19 mouse cellular contexts compared by ENCODE assay signal in genomic region chr17:74808330-74808729, GRCm38 (mm10).
A peak's percentile ranks its signal among the peaks of the same experiment; 100 is the strongest.
DNase-seq lines count a peak whose midpoint lies in the region; ATAC-seq and TF ChIP-seq lines count a peak whose summit lies in the region.
"Had no signal": no experiment of that assay in that cellular context is flagged by ENCODE, and none has a peak within 500 bp of the region (broad histone marks: within the 10 kb centered on the region; RNA-seq: fewer than 3 reads in every experiment).

No protein-coding gene starts in this region.

- peaks cover 14% of the 10 kb centered on the region for H3K4me1 ChIP-seq in limb, embryonic 12.5 days (replicated peaks)
- H3K4me1 ChIP-seq in limb, embryonic 10.5 days = peaks cover 9% of the 10 kb centered on the region
- peaks cover 18 to 60% of the 10 kb centered on the region in 2 experiments for H3K4me1 ChIP-seq in CH12.LX (ENCODE audit: control insufficient read depth in 1 of 2, insufficient read depth in 2 of 2)
- H3K4me1 ChIP-seq in lung, adult 2 months (ENCODE audit: control insufficient read depth, insufficient read depth, low read length) = no peaks in the 10 kb centered on the region; the same call in 1 of the 2 replicates
- H3K4me1 ChIP-seq: forebrain, embryonic 12.5 days had no signal

- H3K79me2 ChIP-seq in CH12.LX (replicated peaks; ENCODE audit: control insufficient read depth, extremely low read depth, insufficient read depth, poor library complexity, severe bottlenecking) = no peaks in the 10 kb centered on the region

- H3K9ac ChIP-seq in limb, embryonic 12.5 days (replicated peaks) = no peak overlapping the region
- H3K9ac ChIP-seq in CH12.LX (ENCODE audit: insufficient read depth, low read depth) = peak overlapping the region; percentile 44
- H3K9ac ChIP-seq: embryonic facial prominence, embryonic 13.5 days; forebrain, embryonic 12.5 days; forebrain, postnatal 0 days; heart, embryonic 12.5 days; hindbrain, embryonic 15.5 days had no signal

- TF ChIP-seq RAD21 in CH12.LX (IDR thresholded peaks at IDR 0.05; ENCODE audit: low read depth, low read length) = no peak

- in situ Hi-C loops in CH12.LX (cut with MboI; ENCODE audit: low pct_ligation_motif_present, low pct_unique_long_range_greater_than_20kb, low sequenced_read_pairs) = loop anchor here (25.0 kb wide), 1 partner anchor 579 kb away; no protein-coding TSS in a partner anchor

- no peaks in the 10 kb centered on the region for H3K9me3 ChIP-seq in limb, embryonic 12.5 days
- no peaks in the 10 kb centered on the region for H3K9me3 ChIP-seq in limb, embryonic 10.5 days (replicated peaks)
- H3K9me3 ChIP-seq in CH12.LX (replicated peaks; ENCODE audit: low read length) = peaks cover 3% of the 10 kb centered on the region
- H3K9me3 ChIP-seq: embryonic facial prominence, embryonic 13.5 days; forebrain, embryonic 12.5 days; hindbrain, embryonic 15.5 days had no signal

- DNase-seq in limb, embryonic 10.5 days (ENCODE audit: low spot score) = no peak
- peak; percentile 83 for DNase-seq in CH12.LX (ENCODE audit: extremely low read depth)
- DNase-seq in Muller cell, postnatal 12 days (ENCODE audit: inconsistent ontology term) = no peak
- DNase-seq in lung, adult 2 months = no peak
- DNase-seq in frontal cortex, postnatal 10 days (ENCODE audit: low spot score in 2 of 2) = no peak
- DNase-seq: cerebellum, adult 18-20 months; cerebellum, postnatal 10 days; forebrain, postnatal 0 days; gastrocnemius, adult 2 months; heart, adult 2 months; heart, postnatal 36 days had no signal

- H3K36me3 ChIP-seq in limb, embryonic 12.5 days = no peaks in the 10 kb centered on the region
- peaks cover 6% of the 10 kb centered on the region for H3K36me3 ChIP-seq in limb, embryonic 10.5 days
- H3K36me3 ChIP-seq in CH12.LX (replicated peaks in 1 of 2; ENCODE audit: control insufficient read depth in 1 of 2, insufficient read depth in 1 of 2, low read length in 1 of 2) = peaks cover 9 to 40% of the 10 kb centered on the region in 2 experiments
- H3K36me3 ChIP-seq: embryonic facial prominence, embryonic 13.5 days; forebrain, embryonic 12.5 days; heart, embryonic 12.5 days; hindbrain, embryonic 15.5 days had no signal

- no peak for ATAC-seq in limb, embryonic 12.5 days (ENCODE audit: insufficient number of reproducible peaks, insufficient read depth, low FRiP score, low TSS enrichment, low read depth)
- peak; percentile 66 for ATAC-seq in granulocyte monocyte progenitor cell, adult 5-6 weeks (replicated peaks; ENCODE audit: poor library complexity, severe bottlenecking)
- peak; percentile 47 for ATAC-seq in megakaryocyte progenitor cell, adult 5-6 weeks (replicated peaks; ENCODE audit: poor library complexity)
- ATAC-seq: forebrain, postnatal 0 days; intestine, embryonic 16.5 days had no signal

- no peak overlapping the region for H3K4me3 ChIP-seq in limb, embryonic 12.5 days (replicated peaks)
- no peak overlapping the region for H3K4me3 ChIP-seq in limb, embryonic 10.5 days
- H3K4me3 ChIP-seq in CH12.LX (replicated peaks in 1 of 3; ENCODE audit: low read depth in 2 of 3, low read length in 2 of 3, poor library complexity in 1 of 3) = peak overlapping the region in 1 of 3 experiments; percentile 8
- H3K4me3 ChIP-seq in lung, adult 2 months (replicated peaks; ENCODE audit: extremely low read depth, low read depth, low read length) = no peak overlapping the region
- H3K4me3 ChIP-seq: embryonic facial prominence, embryonic 13.5 days; forebrain, embryonic 12.5 days; gastrocnemius, adult 2 months; heart, adult 2 months; heart, embryonic 12.5 days; hindbrain, embryonic 15.5 days had no signal

- dilution Hi-C loops in CH12.LX (cut with MboI; ENCODE audit: extremely low pct_ligation_motif_present, extremely low pct_unique_long_range_greater_than_20kb, low sequenced_read_pairs) = no loop called here

- TF ChIP-seq CTCF in CH12.LX (conservative IDR thresholded peaks at IDR 0.05 in 1 of 2, IDR thresholded peaks at IDR 0.05 in 1 of 2; ENCODE audit: low read depth in 2 of 2, low read length in 2 of 2) = no peak
- no peak for TF ChIP-seq CTCF in lung, adult 2 months (IDR thresholded peaks at IDR 0.05; ENCODE audit: insufficient read depth, low read length)

- 72% methylated on average over 1 of the region's 1 CpGs for WGBS in limb, embryonic 12.5 days
- 89% methylated on average over 1 of the region's 1 CpGs for WGBS in limb, embryonic 10.5 days
- 81% methylated on average over 1 of the region's 1 CpGs for WGBS in lung, adult 2 months

- H3K4me2 ChIP-seq in limb, embryonic 12.5 days = no peak overlapping the region
- H3K4me2 ChIP-seq in CH12.LX (ENCODE audit: insufficient read depth, low read depth, poor library complexity, severe bottlenecking) = peak overlapping the region; percentile 60
- H3K4me2 ChIP-seq: embryonic facial prominence, embryonic 13.5 days; forebrain, embryonic 12.5 days; heart, embryonic 12.5 days; hindbrain, embryonic 15.5 days had no signal

- TF ChIP-seq EP300 in CH12.LX (IDR thresholded peaks at IDR 0.05; ENCODE audit: low read length) = peak; percentile 98

- H3K27ac ChIP-seq in limb, embryonic 12.5 days = 0 out of 2 replicates have a peak overlapping the region, but pooled peaks have one; percentile 19
- H3K27ac ChIP-seq in limb, embryonic 10.5 days = no peak overlapping the region
- peak overlapping the region; percentile 81 for H3K27ac ChIP-seq in CH12.LX (ENCODE audit: insufficient read depth, low read depth)
- H3K27ac ChIP-seq: embryonic facial prominence, embryonic 13.5 days; forebrain, embryonic 12.5 days; gastrocnemius, adult 2 months; heart, adult 2 months; hindbrain, embryonic 15.5 days had no signal

- TF ChIP-seq POLR2A in CH12.LX (IDR thresholded peaks at IDR 0.05; ENCODE audit: low read depth, low read length) = no peak
- no peak for TF ChIP-seq POLR2A in lung, adult 2 months (IDR thresholded peaks at IDR 0.05; ENCODE audit: borderline replicate concordance, extremely low read depth, low read depth, low read length)

- no peaks in the 10 kb centered on the region for H3K27me3 ChIP-seq in limb, embryonic 12.5 days
- no peaks in the 10 kb centered on the region for H3K27me3 ChIP-seq in limb, embryonic 10.5 days (ENCODE audit: low read depth, poor library complexity, severe bottlenecking)
- no peaks in the 10 kb centered on the region for H3K27me3 ChIP-seq in CH12.LX (replicated peaks)
- H3K27me3 ChIP-seq: embryonic facial prominence, embryonic 13.5 days; forebrain, embryonic 12.5 days; heart, embryonic 12.5 days; hindbrain, embryonic 15.5 days had no signal

TF ChIP-seq in CH12.LX, 34 proteins besides CTCF, POLR2A, EP300 and RAD21 (continues in another document):
- TF ChIP-seq SIN3A (IDR thresholded peaks at IDR 0.05; ENCODE audit: low read length) (no peak; the same call in 1 of the 2 replicates), USF1 (IDR thresholded peaks at IDR 0.05; ENCODE audit: low read depth, low read length) (no peak), MYC (IDR thresholded peaks at IDR 0.05; ENCODE audit: low read depth, low read length) (0 out of 2 replicates have a peak, but pooled peaks have one; percentile 51), MEF2A (IDR thresholded peaks at IDR 0.05; ENCODE audit: borderline replicate concordance, low read depth, low read length) (peak; percentile 44), CHD2 (IDR thresholded peaks at IDR 0.05; ENCODE audit: low read length) (no peak; the same call in 1 of the 2 replicates), MAFK (IDR thresholded peaks at IDR 0.05; ENCODE audit: insufficient replicate concordance, low read length) (0 out of 2 replicates have a peak, but pooled peaks have one; percentile 16), JUN (IDR thresholded peaks at IDR 0.05; ENCODE audit: insufficient read depth, low read depth, low read length) (peak; percentile 92), ETS1 (conservative IDR thresholded peaks at IDR 0.05; ENCODE audit: low read depth, low read length) (peak; percentile 80), HCFC1 (IDR thresholded peaks at IDR 0.05; ENCODE audit: low read depth, low read length) (no peak), TCF12 (IDR thresholded peaks at IDR 0.05; ENCODE audit: low read depth, low read length) (0 out of 2 replicates have a peak, but pooled peaks have one; percentile 30), ZMIZ1 (IDR thresholded peaks at IDR 0.05; ENCODE audit: low read depth, low read length) (no peak), JUND (conservative IDR thresholded peaks at IDR 0.05; ENCODE audit: low read depth, low read length) (peak; percentile 95), POLR2AphosphoS2 (IDR thresholded peaks at IDR 0.05; ENCODE audit: low read depth, low read length) (no peak), ELF1 (IDR thresholded peaks at IDR 0.05; ENCODE audit: low read depth, low read length) (no peak), IRF4 (IDR thresholded peaks at IDR 0.05; ENCODE audit: low read depth, low read length) (peak; percentile 98), MAX (IDR thresholded peaks at IDR 0.05; ENCODE audit: low read length) (0 out of 2 replicates have a peak, but pooled peaks have one; percentile 34), USF2 (conservative IDR thresholded peaks at IDR 0.05; ENCODE audit: low read depth, low read length) (no peak), GABPA (IDR thresholded peaks at IDR 0.05; ENCODE audit: insufficient replicate concordance, low read depth, low read length) (no peak), PAX5 (IDR thresholded peaks at IDR 0.05; ENCODE audit: low read length) (no peak), E2F4 (IDR thresholded peaks at IDR 0.05; ENCODE audit: insufficient replicate concordance, low read depth, low read length) (no peak), MAZ (IDR thresholded peaks at IDR 0.05; ENCODE audit: low read depth, low read length) (peak; percentile 90), KAT2A (IDR thresholded peaks at IDR 0.05; ENCODE audit: insufficient replicate concordance, low read length) (no peak), CHD1 (IDR thresholded peaks at IDR 0.05; ENCODE audit: low read depth, low read length) (no peak), MXI1 (IDR thresholded peaks at IDR 0.05; ENCODE audit: low read depth, low read length) (0 out of 2 replicates have a peak, but pooled peaks have one; percentile 22), UBTF (IDR thresholded peaks at IDR 0.05; ENCODE audit: low read depth, low read length) (no peak), TBP (conservative IDR thresholded peaks at IDR 0.05; ENCODE audit: low read depth, low read length) (0 out of 2 replicates have a peak, but pooled peaks have one; percentile 31), RCOR1 (conservative IDR thresholded peaks at IDR 0.05; ENCODE audit: low read depth, low read length) (peak; percentile 81; the same call in 1 of the 2 replicates), NELFE (IDR thresholded peaks at IDR 0.05; ENCODE audit: low read depth, low read length) (no peak), ZNF384 (IDR thresholded peaks at IDR 0.05; ENCODE audit: low read depth, low read length) (no peak), NRF1 (IDR thresholded peaks at IDR 0.05; ENCODE audit: low read depth, low read length) (no peak), BHLHE40 (IDR thresholded peaks at IDR 0.05; ENCODE audit: low read depth, low read length) (peak; percentile 94), SMC3 (IDR thresholded peaks at IDR 0.05; ENCODE audit: low read depth, low read length) (no peak)
